Mouse (Mus musculus) intestine, embryonic 16.5 days (tissue): ENCODE results near the gene Pate2. TPM values are rescaled to one million over a fixed set of nuclear protein-coding genes. Genes with fewer than 3 reads are reported as not detected.
"Not testable (repeated sequence)": the region's sequence is repeated elsewhere in the genome, so short reads cannot be mapped to it uniquely, and the experiment has no call there.

Experiments used
- ATAC-seq: fragments of 200-750 bp; cut with Nextera tagmentation; 2 replicates; pipeline ENCODE4 v1.8.0; 2017; ENCODE audit warnings: moderate TSS enrichment, moderate library complexity
- H3K27ac ChIP-seq: fragments of 300-500 bp; sonication (generic); 2 replicates; pipeline ENCODE4 v1.5.1; 2014; ENCODE audit warnings: mild to moderate bottlenecking, low read length
- H3K27me3 ChIP-seq: fragments of 300-500 bp; sonication (generic); replicated peaks from 2 replicates; pipeline ENCODE4 v1.6.1; 2014; ENCODE audit warnings: low read length, control low read depth, mixed read lengths; ENCODE audit not compliant: control insufficient read depth, insufficient read depth
- H3K36me3 ChIP-seq: fragments of 300-500 bp; sonication (generic); 2 replicates; pipeline ENCODE4 v1.6.1; 2014; ENCODE audit warnings: low read length, control low read depth; ENCODE audit not compliant: control insufficient read depth, insufficient read depth
- H3K4me1 ChIP-seq: fragments of 300-500 bp; sonication (generic); 2 replicates; pipeline ENCODE4 v1.6.1; 2014; ENCODE audit warnings: low read length, control low read depth, mixed read lengths; ENCODE audit not compliant: control insufficient read depth, insufficient read depth
- H3K4me2 ChIP-seq: fragments of 300-500 bp; sonication (generic); 2 replicates; pipeline ENCODE4 v1.6.1; 2014; ENCODE audit warnings: low read depth, low read length, control low read depth
- H3K4me3 ChIP-seq: fragments of 300-500 bp; sonication (generic); 2 replicates; pipeline ENCODE4 v1.5.1; 2014; ENCODE audit warnings: mild to moderate bottlenecking, low read length
- H3K9ac ChIP-seq: fragments of 300-500 bp; sonication (generic); 2 replicates; pipeline ENCODE4 v1.6.1; 2014; ENCODE audit warnings: low read depth, low read length
- H3K9me3 ChIP-seq: fragments of 300-500 bp; sonication (generic); 2 replicates; pipeline ENCODE4 v1.6.1; 2016; ENCODE audit warnings: low read length, control low read depth; ENCODE audit not compliant: control insufficient read depth
- WGBS: fragments of 180-500 bp; shearing (Covaris S2); extraction: QIAGEN DNeasy Blood & Tissue Kit; methylation state at CpG from one replicate; pipeline ENCODE4 v1.1.7; 2014; 5-methylcytosine and 5-hydroxymethylcytosine counted together
- polyA plus RNA-seq: library from polyadenylated mRNA; unstranded; fragments of >200 nt; fragmentation: Nextera tagmentation; extraction: Ambion mirVana; gene quantifications from 2 replicates; pipeline ENCODE4 v1.2.1, GENCODE M21; 2015

Gene Pate2
- polyA plus RNA-seq, 1 experiment from 2014 or later: 0.38 TPM

- 66% methylated on average over 2 of the region's 2 CpGs for WGBS
- not testable (repeated sequence) for H3K36me3 ChIP-seq, H3K27ac ChIP-seq, H3K4me2 ChIP-seq, H3K4me3 ChIP-seq, ATAC-seq, H3K4me1 ChIP-seq, H3K9me3 ChIP-seq, H3K9ac ChIP-seq, H3K27me3 ChIP-seq
Measured at GRCm38 (mm10) chr9:35616784-35617183, 46.7 kb downstream of the Pate2 start.

DNA sequence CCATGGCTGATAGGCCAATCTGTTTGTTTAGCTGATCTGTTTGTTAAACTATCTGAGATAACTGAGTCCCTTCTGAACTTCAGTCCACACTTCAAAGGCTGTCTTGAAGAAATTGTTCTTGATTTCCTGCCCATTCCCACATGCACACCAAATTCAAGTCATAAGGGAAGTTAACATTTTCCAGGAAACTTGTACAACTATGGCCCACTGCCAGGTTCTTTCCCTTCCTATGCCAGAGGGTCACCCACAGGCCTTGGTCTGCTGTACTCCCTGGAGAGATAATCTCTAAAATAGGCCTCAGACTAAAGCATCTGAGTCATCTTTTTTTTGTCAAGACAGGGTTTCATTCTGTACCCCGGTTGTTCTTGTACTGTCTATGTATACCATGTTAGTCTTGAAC, 62.9 kb downstream of the Pate2 start:
- no peak overlapping the region for H3K4me3 ChIP-seq
- H3K9me3 ChIP-seq: no peaks in the 10 kb centered on the region
- ATAC-seq: no peak
- no peak overlapping the region for H3K27ac ChIP-seq
- no peak overlapping the region for H3K4me2 ChIP-seq
- H3K9ac ChIP-seq: no peak overlapping the region
- no peaks in the 10 kb centered on the region for H3K4me1 ChIP-seq
- H3K36me3 ChIP-seq: no peaks in the 10 kb centered on the region
- WGBS: 98% methylated on average over 1 of the region's 1 CpGs
- H3K27me3 ChIP-seq: no peaks in the 10 kb centered on the region

- WGBS: 75% methylated on average over 1 of the region's 1 CpGs
- no peaks in the 10 kb centered on the region for H3K9me3 ChIP-seq
- H3K4me2 ChIP-seq: no peak within 1 kb of the TSS
- no peaks in the 10 kb centered on the region for H3K27me3 ChIP-seq
- H3K9ac ChIP-seq: no peak within 1 kb of the TSS
- H3K4me3 ChIP-seq: no peak within 1 kb of the TSS
- no peaks in the 10 kb centered on the region for H3K4me1 ChIP-seq
- no peak within 1 kb of the TSS for H3K27ac ChIP-seq
- H3K36me3 ChIP-seq: no peaks in the 10 kb centered on the region
- ATAC-seq: no peak
Measured at GRCm38 (mm10) chr9:35648102-35648501, 78.0 kb downstream of the Pate2 start, which contains the start of gene Pate3. TSS of gene Pate3 (minus strand) at chr9:35648202.

- ATAC-seq: no peak
- no peak overlapping the region for H3K27ac ChIP-seq
- no peak overlapping the region for H3K4me3 ChIP-seq
- H3K4me1 ChIP-seq: no peaks in the 10 kb centered on the region
- H3K27me3 ChIP-seq: no peaks in the 10 kb centered on the region
- H3K36me3 ChIP-seq: no peaks in the 10 kb centered on the region
- no peak overlapping the region for H3K4me2 ChIP-seq
- 82% methylated on average over 2 of the region's 2 CpGs for WGBS
- H3K9me3 ChIP-seq: no peaks in the 10 kb centered on the region
- H3K9ac ChIP-seq: no peak overlapping the region
Measured at GRCm38 (mm10) chr9:35673557-35673956, 103.5 kb downstream of the Pate2 start.

DNA sequence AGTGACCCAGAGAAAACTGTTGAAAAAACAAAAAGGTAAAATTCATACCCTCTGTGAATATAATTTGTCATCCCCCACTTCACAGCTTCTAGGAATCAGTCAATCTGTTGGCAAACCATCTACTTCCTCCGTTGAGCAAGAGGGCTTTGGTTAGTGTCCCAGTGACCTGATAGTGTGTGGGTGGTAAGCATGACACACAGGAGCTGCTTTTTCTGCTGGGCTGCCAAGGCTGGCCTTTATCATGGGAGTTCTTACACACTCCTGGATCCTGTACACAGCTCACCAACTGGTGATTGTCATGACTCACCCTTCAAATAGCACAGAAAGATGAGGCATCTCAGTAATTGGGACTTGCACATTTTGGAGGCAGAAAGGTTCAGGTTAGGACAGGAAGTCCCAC, 116.9 kb downstream of the Pate2 start, which contains the start of gene Pate1:
Gene Pate1 (minus strand): TSS at position 378 of the 400 bp plus-strand sequence.
- H3K4me1 ChIP-seq: no peaks in the 10 kb centered on the region
- no peak within 1 kb of the TSS for H3K4me2 ChIP-seq
- no peaks in the 10 kb centered on the region for H3K9me3 ChIP-seq
- no peak for ATAC-seq
- H3K27ac ChIP-seq: no peak within 1 kb of the TSS
- 34% methylated on average over 1 of the region's 1 CpGs for WGBS
- no peak within 1 kb of the TSS for H3K4me3 ChIP-seq
- no peaks in the 10 kb centered on the region for H3K36me3 ChIP-seq
- H3K9ac ChIP-seq: no peak within 1 kb of the TSS
- H3K27me3 ChIP-seq: no peaks in the 10 kb centered on the region

GRCm38 (mm10) chr9:35691924-35692323, 121.8 kb downstream of the Pate2 start:
- ATAC-seq: no peak
- Histone ChIP-seq H3K9ac (no peak overlapping the region), H3K4me3 (no peak overlapping the region), H3K4me2 (no peak overlapping the region), H3K27me3 (no peaks in the 10 kb centered on the region), H3K36me3 (no peaks in the 10 kb centered on the region), H3K27ac (no peak overlapping the region), H3K4me1 (no peaks in the 10 kb centered on the region), H3K9me3 (no peaks in the 10 kb centered on the region)

GRCm38 (mm10) chr9:35707265-35707664, 137.2 kb downstream of the Pate2 start:
- Histone ChIP-seq H3K36me3 (no peaks in the 10 kb centered on the region), H3K4me2 (no peak overlapping the region), H3K9me3 (no peaks in the 10 kb centered on the region), H3K27me3 (no peaks in the 10 kb centered on the region), H3K27ac (no peak overlapping the region), H3K4me1 (no peaks in the 10 kb centered on the region), H3K4me3 (no peak overlapping the region), H3K9ac (no peak overlapping the region)
- no peak for ATAC-seq

Other genes with a start within 250 kb of the Pate2 start
- 4.7 and 5.5 TPM in 2 replicates for gene Cdon, start 149.2 kb upstream of the Pate2 start, polyA plus RNA-seq
- gene Gm1113, start 52.0 kb upstream of the Pate2 start, polyA plus RNA-seq: not detected in 2 replicates
- 1.1 and 1.2 TPM in 2 replicates for gene Ddx25, start 11.8 kb upstream of the Pate2 start, polyA plus RNA-seq
- 15.0 and 16.5 TPM in 2 replicates for gene Pus3, start 11.7 kb upstream of the Pate2 start, polyA plus RNA-seq
- gene Hyls1, start 114 bp downstream of the Pate2 start, polyA plus RNA-seq: 10.8 TPM in 2 replicates
- gene Pate4, start 41.7 kb downstream of the Pate2 start, polyA plus RNA-seq: not detected in 2 replicates
- gene Pate3, start 77.9 kb downstream of the Pate2 start, polyA plus RNA-seq: not detected in 2 replicates
- gene Pate1, start 117.1 kb downstream of the Pate2 start, polyA plus RNA-seq: not detected in 2 replicates
- not detected in 2 replicates for gene Gm17677, start 170.8 kb downstream of the Pate2 start, polyA plus RNA-seq
- gene Gm17727, start 207.8 kb downstream of the Pate2 start, polyA plus RNA-seq: not detected in 2 replicates
- gene Gm27235, start 219.8 kb downstream of the Pate2 start, polyA plus RNA-seq: not detected in 2 replicates
- gene D730048I06Rik, start 219.8 kb downstream of the Pate2 start, polyA plus RNA-seq: not detected in 2 replicates